Mouse (Mus musculus): Measurements from ENCODE around the gene Batf.
"Not testable (repeated sequence)": the region's sequence is repeated elsewhere in the genome, so short reads cannot be mapped to it uniquely, and the experiment has no call there.

Batf gene

DNA sequence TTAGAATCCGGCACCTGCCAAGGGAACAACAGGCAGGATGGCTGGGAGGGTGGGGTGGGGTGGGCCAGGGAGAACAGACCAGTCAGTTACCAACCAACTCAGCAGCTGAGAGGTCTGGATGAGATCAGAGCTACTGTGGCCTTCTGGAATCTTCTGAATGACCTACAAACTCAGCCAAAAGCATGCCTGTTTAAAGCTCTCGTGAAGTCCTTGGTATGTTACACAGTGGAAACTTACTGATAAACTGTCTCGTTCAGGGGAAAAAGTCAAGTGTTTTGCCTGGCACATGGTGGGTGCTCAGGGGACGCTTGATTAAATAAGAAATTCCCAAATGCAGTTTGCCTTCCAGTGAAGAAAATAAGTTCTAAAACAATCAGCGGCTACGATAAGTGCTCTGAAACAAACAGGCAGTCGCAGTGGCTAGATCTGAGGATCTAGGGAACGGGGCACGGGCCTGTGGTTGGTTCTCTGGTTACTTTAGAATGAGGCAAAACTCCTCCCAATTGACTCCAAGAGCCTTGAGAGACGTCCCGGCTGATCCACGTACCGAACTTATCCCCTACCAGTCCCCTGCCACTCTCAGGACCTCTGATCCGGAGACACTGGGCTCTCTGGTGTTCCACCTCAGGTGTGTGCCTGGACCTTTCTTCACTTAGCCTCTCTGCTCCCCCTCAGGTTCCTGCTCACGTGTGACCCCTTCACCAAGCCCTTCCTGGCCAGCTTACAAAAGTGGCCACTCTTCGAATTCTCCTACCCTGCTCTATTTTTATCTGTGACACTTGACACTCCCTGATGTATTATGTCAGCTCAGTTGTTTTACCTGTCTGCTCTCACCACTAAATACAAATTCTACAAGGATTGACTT is 1.8 kb upstream of the Batf start:
- DNase-seq (ENCODE audit: low spot score in 2 of 2), result no peak

- no peak for DNase-seq (ENCODE audit: low spot score in 2 of 2)
Observed at GRCm38 (mm10) chr12:85687217-85687533, 706 bp downstream of the Batf start.

DNA sequence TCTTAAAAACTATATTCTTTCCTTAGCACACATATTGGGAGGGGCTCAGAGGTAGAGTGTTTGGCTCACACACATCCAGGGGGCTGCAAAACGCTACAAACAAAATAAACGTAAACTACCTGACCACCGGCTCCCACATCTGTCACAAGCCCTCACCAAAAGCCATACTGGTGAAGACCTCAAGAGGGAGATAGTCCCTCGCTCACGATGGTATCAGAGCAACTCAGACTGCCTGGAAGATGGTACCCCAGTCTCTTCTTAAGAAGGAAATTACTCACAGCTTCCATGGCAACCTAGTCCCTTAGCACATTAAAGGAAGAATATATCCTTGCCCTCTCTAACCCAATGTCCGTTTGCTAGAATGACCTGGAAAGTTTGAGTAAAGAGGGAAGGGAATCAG is 1.4 kb downstream of the Batf start:
- DNase-seq (ENCODE audit: low spot score in 2 of 2), result no peak

GRCm38 (mm10) chr12:85695787-85696186 is 9.3 kb downstream of the Batf start:
- DNase-seq (ENCODE audit: low spot score in 2 of 2), result no peak

DNA sequence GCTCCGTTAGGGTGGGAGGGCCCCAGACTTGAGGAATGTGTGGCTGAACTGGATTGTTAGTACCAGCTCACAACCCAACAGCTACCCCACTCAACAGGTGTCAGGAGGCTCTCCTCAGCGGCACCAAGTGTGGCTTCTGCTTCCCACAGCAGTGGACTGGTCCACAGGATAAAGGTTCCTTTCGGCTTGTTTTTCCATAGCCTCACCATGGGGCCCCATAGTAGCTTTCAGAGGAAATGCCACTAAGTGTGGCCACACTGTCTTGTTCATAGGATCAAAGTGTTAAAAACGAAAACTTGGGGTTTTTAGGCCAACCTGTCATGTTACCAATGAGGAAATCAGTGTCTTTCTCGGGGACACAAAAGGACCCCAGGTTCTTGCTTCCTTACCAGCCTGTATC is 10.0 kb downstream of the Batf start:
- DNase-seq (ENCODE audit: low spot score in 2 of 2), result no peak

DNA sequence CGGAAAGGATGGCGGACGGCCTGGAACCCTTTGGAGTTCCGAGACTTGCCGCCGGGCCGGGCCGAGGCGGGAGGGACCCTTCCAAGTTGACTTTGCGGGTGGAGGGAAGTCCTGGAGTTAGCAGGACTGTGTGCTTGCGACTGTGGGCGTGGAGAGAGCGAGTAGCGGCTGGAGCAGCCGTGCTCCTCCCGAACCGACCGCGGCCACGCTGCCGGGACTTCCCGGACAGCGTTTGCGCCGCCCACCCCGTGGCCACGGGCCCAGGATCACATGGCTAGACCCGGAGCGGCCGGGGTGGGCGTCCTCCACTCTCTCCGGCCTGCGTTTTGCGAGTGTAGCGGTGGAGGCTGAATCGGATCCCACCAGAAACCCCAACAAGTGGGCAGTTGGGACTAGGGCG is 11.7 kb downstream of the Batf start:
- DNase-seq (ENCODE audit: low spot score in 2 of 2), result not testable (repeated sequence)

- no peak for DNase-seq (ENCODE audit: low spot score in 2 of 2)
Observed at GRCm38 (mm10) chr12:85700191-85700841, 13.8 kb downstream of the Batf start.

GRCm38 (mm10) chr12:85700842-85701223 is 14.4 kb downstream of the Batf start:
- DNase-seq (ENCODE audit: low spot score in 2 of 2), result no peak

DNA sequence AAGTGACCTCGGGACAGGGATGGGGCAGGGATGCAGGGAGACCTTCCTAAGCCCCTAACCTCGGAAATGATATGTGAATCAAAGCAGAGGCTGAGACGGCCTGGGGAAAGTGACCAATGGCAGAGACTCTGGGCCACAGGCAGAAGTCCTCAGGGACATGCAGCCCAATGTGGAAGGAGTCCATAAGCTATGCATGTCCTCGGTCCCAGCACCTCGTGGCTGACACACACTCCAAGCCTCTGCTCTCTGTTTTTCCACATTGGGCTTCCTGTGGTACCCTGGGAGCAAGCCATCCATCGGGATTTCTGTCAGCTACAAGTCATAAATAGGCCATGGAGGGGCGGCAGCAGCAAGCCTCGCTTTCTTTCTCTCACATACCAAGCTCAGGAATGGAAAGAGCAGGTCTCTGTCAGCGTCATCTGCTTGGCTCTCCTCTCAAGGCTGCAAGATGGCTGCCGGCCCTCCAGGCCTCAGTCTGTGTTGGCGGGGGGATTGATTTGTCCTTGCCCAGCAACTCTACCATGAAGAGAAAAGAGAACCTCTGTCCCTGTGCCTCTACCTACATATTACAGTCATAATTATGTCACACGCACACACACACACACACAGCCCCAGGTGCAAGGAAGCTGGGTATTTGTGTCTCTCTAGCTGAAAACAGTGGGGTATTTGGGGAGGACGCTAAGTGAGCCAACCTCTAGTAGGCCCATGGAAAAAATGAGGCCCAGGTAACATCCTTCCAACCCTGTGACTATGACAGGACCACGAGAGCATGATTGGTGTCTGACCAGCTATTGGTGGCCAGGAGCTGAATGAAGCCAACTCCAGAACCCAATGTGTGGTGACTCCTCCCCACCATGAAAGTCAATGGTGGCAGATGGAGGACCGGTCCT is 15.9 kb downstream of the Batf start:
- DNase-seq (ENCODE audit: low spot score in 2 of 2), result no peak

DNA sequence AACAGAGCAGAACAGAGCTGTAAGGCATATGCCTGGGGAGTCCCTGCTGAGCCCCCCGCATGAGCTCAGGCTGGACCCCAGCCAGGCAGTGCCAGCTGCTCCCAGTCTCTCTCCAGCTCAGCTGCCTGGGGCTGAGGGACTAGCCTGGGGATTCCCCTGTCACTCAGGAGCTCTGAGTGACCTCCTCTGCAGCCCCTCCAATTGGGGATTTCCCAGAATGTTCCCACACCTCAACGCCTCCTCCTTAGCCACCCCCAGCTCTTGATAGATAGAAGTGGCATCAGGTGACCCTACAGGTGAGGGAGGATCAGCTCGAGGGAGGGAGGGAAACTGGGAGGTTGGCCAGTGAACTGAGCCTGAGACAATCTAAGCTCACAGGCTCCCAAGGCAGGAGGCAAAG is 17.0 kb downstream of the Batf start:
- no peak for DNase-seq (ENCODE audit: low spot score in 2 of 2)

- DNase-seq (ENCODE audit: low spot score in 2 of 2), result no peak
Observed at GRCm38 (mm10) chr12:85704566-85704965, 18.1 kb downstream of the Batf start.

DNA sequence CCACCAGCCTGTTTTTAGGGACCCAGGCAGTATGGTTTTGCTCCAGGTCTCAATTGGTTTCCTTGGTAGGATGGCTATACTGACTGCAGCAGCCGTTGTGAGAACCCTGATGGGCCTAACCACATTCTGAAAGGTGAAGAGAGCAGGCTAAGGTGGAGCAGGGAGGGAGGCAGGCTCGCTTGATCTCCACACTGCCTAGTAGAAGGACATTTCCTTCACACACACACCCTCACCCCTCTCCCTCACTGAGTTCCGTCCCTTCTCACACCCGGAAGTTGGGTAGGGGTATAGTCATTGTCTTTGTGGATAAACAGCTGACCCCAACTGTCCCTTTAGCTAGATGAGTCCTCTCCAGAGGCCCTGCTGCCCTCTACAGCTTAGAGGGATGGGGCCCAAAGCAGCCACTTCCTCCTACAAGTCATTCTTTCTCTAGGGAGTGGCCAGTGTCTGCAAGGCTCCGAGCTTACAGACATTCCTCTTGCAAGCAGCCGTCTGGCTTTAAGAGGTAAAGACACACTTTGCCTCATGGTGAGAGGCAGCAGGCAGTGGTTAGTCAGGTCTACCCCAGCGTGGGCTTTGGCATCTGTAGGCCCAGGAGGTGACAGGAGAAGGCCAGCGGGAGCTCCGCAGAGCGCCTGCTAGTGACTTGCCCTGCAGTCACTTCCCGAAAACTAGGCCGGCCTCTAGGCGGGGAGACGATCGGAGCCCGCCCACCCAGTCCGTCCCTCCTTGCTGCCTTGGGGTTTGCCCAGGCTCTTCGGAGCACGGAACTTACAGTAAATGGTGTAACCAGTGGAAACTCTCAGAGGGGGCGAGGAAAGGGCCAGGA is 18.7 kb downstream of the Batf start:
- DNase-seq (ENCODE audit: low spot score in 2 of 2), result peak; percentile 77 to 81

- DNase-seq (ENCODE audit: low spot score in 2 of 2), result no peak
Observed at GRCm38 (mm10) chr12:85705831-85706530, 19.5 kb downstream of the Batf start.

GRCm38 (mm10) chr12:85706906-85707305 is 20.4 kb downstream of the Batf start:
- no peak for DNase-seq (ENCODE audit: low spot score in 2 of 2)

DNA sequence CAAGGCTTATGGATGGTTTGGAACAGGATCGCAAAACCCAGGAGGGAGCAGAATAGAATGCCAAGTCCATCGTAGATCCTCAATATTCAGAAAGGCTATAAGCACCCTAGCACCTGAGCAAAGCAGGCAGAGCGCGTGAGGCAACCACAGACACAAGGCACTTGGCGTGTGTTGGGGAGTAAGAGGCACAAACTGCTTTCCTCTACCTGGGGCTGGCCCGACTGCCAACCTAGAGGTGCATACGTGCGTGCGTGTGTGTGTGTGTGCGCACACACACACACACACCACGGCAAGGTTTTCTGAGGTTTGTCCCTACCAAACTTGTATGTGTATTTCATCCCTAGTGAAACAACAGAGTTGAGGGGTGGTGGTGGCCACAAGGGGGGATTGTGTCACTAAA is 20.9 kb downstream of the Batf start:
- DNase-seq (ENCODE audit: low spot score in 2 of 2), result no peak

- no peak for DNase-seq (ENCODE audit: low spot score in 2 of 2)
Observed at GRCm38 (mm10) chr12:85708556-85708955, 22.1 kb downstream of the Batf start.

DNA sequence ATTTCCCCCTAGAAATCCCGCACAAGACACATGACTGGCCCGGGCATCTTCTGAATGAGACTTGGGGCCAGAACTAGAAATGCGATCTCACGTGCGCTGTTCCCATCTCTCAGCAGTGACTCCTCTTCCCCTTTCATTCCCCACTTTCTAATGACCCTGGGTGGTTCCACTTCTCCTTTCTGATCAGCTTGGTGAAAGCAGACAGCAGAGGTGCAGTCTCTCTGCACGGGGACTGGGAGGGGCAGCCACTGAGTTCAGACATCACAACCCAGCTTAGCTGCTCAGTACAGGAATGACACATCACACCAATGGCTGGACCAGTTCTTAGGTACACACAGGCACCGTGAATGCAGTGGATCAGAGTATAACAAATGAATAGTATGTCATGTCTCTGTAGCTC is 24.2 kb downstream of the Batf start:
- DNase-seq (ENCODE audit: low spot score in 2 of 2), result no peak

- no peak for DNase-seq (ENCODE audit: low spot score in 2 of 2)
Observed at GRCm38 (mm10) chr12:85712587-85712986, 26.1 kb downstream of the Batf start.

DNA sequence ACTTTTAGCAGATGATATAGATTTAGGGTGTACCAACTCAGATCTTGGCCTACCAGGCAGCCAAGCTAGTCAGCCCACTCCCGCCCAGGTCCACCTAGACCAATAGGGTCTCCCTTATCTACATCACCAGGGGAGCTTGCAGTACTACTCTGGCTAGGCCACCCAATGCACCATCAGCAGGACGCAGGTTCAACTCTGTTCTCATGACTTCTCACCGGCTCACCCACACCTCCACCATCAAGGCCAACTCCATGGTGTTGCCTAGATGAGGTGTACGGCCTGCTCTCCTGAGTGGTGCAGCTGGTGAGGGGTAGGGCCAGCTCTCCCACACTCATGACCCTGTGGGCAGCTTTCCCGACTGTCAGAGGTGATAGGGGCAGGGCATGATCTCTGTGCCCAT is 27.7 kb downstream of the Batf start:
- DNase-seq (ENCODE audit: low spot score in 2 of 2), result no peak

- DNase-seq (ENCODE audit: low spot score in 2 of 2), result no peak
Observed at GRCm38 (mm10) chr12:85725306-85725705, 38.8 kb downstream of the Batf start.

Data from urinary bladder, adult 18-20 months (tissue).